Mouse (Mus musculus) heart, adult 8-10 months (tissue): Measurements from ENCODE around the gene Pnp2. TPM values are rescaled to one million over a fixed set of nuclear protein-coding genes. Genes with fewer than 3 reads are reported as not detected.

Source experiments
- DNase-seq: peaks from one replicate; pipeline ENCODE4 v3.0.0; 2022; ENCODE audit warnings: low spot score
- total RNA-seq, 4 experiments: library from RNA; stranded (reverse); gene quantifications; 2 replicates each; pipeline ENCODE4 v1.2.4; 2022

Gene Pnp2
- total RNA-seq, 4 experiments from 2014 or later = 0.52 to 1.2 (median 0.84) TPM; not detected in 1

- no peak for DNase-seq
These were observed 53.0 kb downstream of the Pnp2 start for GRCm38 (mm10) chr14:51008781-51009180.

- no peak for DNase-seq
These were observed 53.8 kb downstream of the Pnp2 start for GRCm38 (mm10) chr14:51009572-51009971.

Other genes starting within 250 kb of the Pnp2 start
- not detected for gene Olfr748, start 248.6 kb upstream of the Pnp2 start, total RNA-seq
- not detected for gene Olfr749, start 210.9 kb upstream of the Pnp2 start, total RNA-seq
- 10 to 100 TPM; 11.9 to 17.8 (median 13.6) TPM for gene Ttc5, start 170.5 kb upstream of the Pnp2 start, total RNA-seq
- under 1 TPM in 1 of 4 experiments, not detected in 3; 0.47 TPM for gene Ccnb1ip1, start 148.3 kb upstream of the Pnp2 start, total RNA-seq
- 10 to 100 TPM; 11.6 to 16.2 (median 13.0) TPM for gene Parp2, start 148.2 kb upstream of the Pnp2 start, total RNA-seq
- 10 to 100 TPM in 2 of 4 experiments, 1 to 10 TPM in 2; 8.0 to 12.1 (median 10.0) TPM for gene Tep1, start 85.4 kb upstream of the Pnp2 start, total RNA-seq
- 10 to 100 TPM; 13.4 to 33.6 (median 21.6) TPM for gene Klhl33, start 58.5 kb upstream of the Pnp2 start, total RNA-seq
- gene Osgep, start 31.1 kb upstream of the Pnp2 start, total RNA-seq = 10 to 100 TPM; 53.6 to 75.8 (median 70.5) TPM
- 10 to 100 TPM; 23.1 to 33.8 (median 26.7) TPM for gene Apex1, start 31.0 kb upstream of the Pnp2 start, total RNA-seq
- gene Pip4p1, start 25.1 kb upstream of the Pnp2 start, total RNA-seq = 10 to 100 TPM; 19.3 to 24.5 (median 20.6) TPM
- gene Pnp, start 24.9 kb upstream of the Pnp2 start, total RNA-seq = 10 to 100 TPM in 1 of 4 experiments, 1 to 10 TPM in 3; 8.0 to 10.9 (median 9.3) TPM
- gene Gm49342, start 11.5 kb upstream of the Pnp2 start, total RNA-seq = 10 to 100 TPM in 2 of 4 experiments, 1 to 10 TPM in 2; 6.8 to 12.3 (median 9.5) TPM
- under 1 TPM in 3 of 4 experiments, not detected in 1; 0.25 to 0.37 (median 0.27) TPM for gene Rnase10, start 51.8 kb downstream of the Pnp2 start, total RNA-seq
- gene Rnase9, start 85.9 kb downstream of the Pnp2 start, total RNA-seq = not detected
- gene Rnase11, start 94.2 kb downstream of the Pnp2 start, total RNA-seq = not detected
- not detected for gene Rnase12, start 101.7 kb downstream of the Pnp2 start, total RNA-seq
- not detected for gene Olfr750, start 118.4 kb downstream of the Pnp2 start, total RNA-seq
- 10 to 100 TPM; 38.7 to 52.9 (median 46.5) TPM for gene Rnase4, start 135.1 kb downstream of the Pnp2 start, total RNA-seq
- 1 to 10 TPM; 3.6 to 9.2 (median 4.9) TPM for gene Ang, start 135.2 kb downstream of the Pnp2 start, total RNA-seq
- gene Eddm3b, start 158.4 kb downstream of the Pnp2 start, total RNA-seq = not detected
- under 1 TPM; 0.16 to 0.63 (median 0.33) TPM for gene Rnase6, start 167.9 kb downstream of the Pnp2 start, total RNA-seq
- gene Rnase1, start 190.8 kb downstream of the Pnp2 start, total RNA-seq = 1 to 10 TPM in 2 of 4 experiments, under 1 TPM in 1, not detected in 1; 0.29 to 1.4 (median 1.3) TPM
- gene Rnase2b, start 206.3 kb downstream of the Pnp2 start, total RNA-seq = not detected
- gene Ang2, start 243.2 kb downstream of the Pnp2 start, total RNA-seq = not detected
- gene Ear14, start 247.4 kb downstream of the Pnp2 start, total RNA-seq = not detected